Mouse (Mus musculus): ENCODE results near the gene Mfsd10.
"Not testable (repeated sequence)": the region's sequence is repeated elsewhere in the genome, so short reads cannot be mapped to it uniquely, and the experiment has no call there.

Gene Mfsd10

GRCm38 (mm10) chr5:34604576-34604975 is 32.4 kb downstream of the Mfsd10 start:
- DNase-seq: no peak

- no peak for DNase-seq
These were observed 43.7 kb downstream of the Mfsd10 start for GRCm38 (mm10) chr5:34593202-34593727.

GRCm38 (mm10) chr5:34592666-34593065 is 44.3 kb downstream of the Mfsd10 start:
- DNase-seq: no peak

- not testable (repeated sequence) for DNase-seq
These were observed 44.8 kb downstream of the Mfsd10 start for GRCm38 (mm10) chr5:34592224-34592623.

- no peak for DNase-seq
These were observed 45.5 kb downstream of the Mfsd10 start for GRCm38 (mm10) chr5:34591388-34592004.

- no peak for DNase-seq
These were observed 46.3 kb downstream of the Mfsd10 start for GRCm38 (mm10) chr5:34590702-34591101.

GRCm38 (mm10) chr5:34590059-34590458 is 47.0 kb downstream of the Mfsd10 start:
- DNase-seq: no peak

- no peak for DNase-seq
These were observed 49.1 kb downstream of the Mfsd10 start for GRCm38 (mm10) chr5:34587881-34588280.

GRCm38 (mm10) chr5:34585216-34585615 is 51.8 kb downstream of the Mfsd10 start:
- no peak for DNase-seq

Measured in lung, postnatal 10 days (tissue).